Mouse (Mus musculus) kidney, adult 2 months (tissue): ENCODE measurements at regions not wholly inside any gene's neighbourhood (a gene's known extent, or its start where the extent isn't known, plus 50 kb on each side); places are given as distances from the start of the nearest gene placed in this dataset.

Source experiments
- DNase-seq: peaks from one replicate; pipeline ENCODE4 v3.0.0; 2021
- H3K27ac ChIP-seq: fragments of 200-500 bp; 2 replicates; pipeline ENCODE4 v1.5.1; 2012; ENCODE audit warnings: low read depth, low read length, control low read depth, inconsistent platforms; ENCODE audit not compliant: insufficient read depth
- H3K27me3 ChIP-seq: fragments of 200-500 bp; replicated peaks from 2 replicates; pipeline ENCODE4 v1.6.1; 2012; ENCODE audit warnings: mild to moderate bottlenecking, moderate library complexity, low read length, inconsistent platforms; ENCODE audit not compliant: control insufficient read depth, insufficient read depth
- H3K36me3 ChIP-seq: fragments of 200-500 bp; 2 replicates; pipeline ENCODE4 v1.6.1; 2012; ENCODE audit warnings: mild to moderate bottlenecking, moderate library complexity, low read length, inconsistent platforms; ENCODE audit not compliant: control insufficient read depth, insufficient read depth
- H3K4me1 ChIP-seq: fragments of 200-500 bp; 2 replicates; pipeline ENCODE4 v1.6.1; 2011; ENCODE audit warnings: low read length; ENCODE audit not compliant: control insufficient read depth, insufficient read depth
- H3K4me3 ChIP-seq: fragments of 200-500 bp; 2 replicates; pipeline ENCODE4 v1.5.1; 2011; ENCODE audit warnings: mild to moderate bottlenecking, low read depth, low read length, control low read depth; ENCODE audit not compliant: insufficient read depth
- CTCF ChIP-seq: fragments of 200-500 bp; conservative IDR thresholded peaks from 2 replicates; pipeline ENCODE4 v1.5.1; 2011; ENCODE audit warnings: low read depth, mild to moderate bottlenecking, control low read depth, low read length, moderate library complexity, mixed read lengths; ENCODE audit not compliant: insufficient read depth, insufficient read length
- POLR2A ChIP-seq: fragments of 200-500 bp; IDR thresholded peaks from one replicate; pipeline ENCODE4 v1.6.1; 2011; ENCODE audit warnings: low read depth, low read length, control low read depth
- WGBS: fragments of 180-500 bp; shearing (Covaris S2); methylation state at CpG from one replicate; pipeline ENCODE4 v1.1.7; 2018; 5-methylcytosine and 5-hydroxymethylcytosine counted together

- TF ChIP-seq POLR2A (no peak), CTCF (no peak)
- no peak for DNase-seq
- Histone ChIP-seq H3K27ac (no peak overlapping the region), H3K4me3 (no peak overlapping the region), H3K27me3 (no peaks in the 10 kb centered on the region), H3K36me3 (no peaks in the 10 kb centered on the region), H3K4me1 (no peaks in the 10 kb centered on the region)
- WGBS = 70% methylated on average over 1 of the region's 1 CpGs
Observed at GRCm38 (mm10) chr2:116399966-116400365, 334.3 kb upstream of the Meis2 start.

DNA sequence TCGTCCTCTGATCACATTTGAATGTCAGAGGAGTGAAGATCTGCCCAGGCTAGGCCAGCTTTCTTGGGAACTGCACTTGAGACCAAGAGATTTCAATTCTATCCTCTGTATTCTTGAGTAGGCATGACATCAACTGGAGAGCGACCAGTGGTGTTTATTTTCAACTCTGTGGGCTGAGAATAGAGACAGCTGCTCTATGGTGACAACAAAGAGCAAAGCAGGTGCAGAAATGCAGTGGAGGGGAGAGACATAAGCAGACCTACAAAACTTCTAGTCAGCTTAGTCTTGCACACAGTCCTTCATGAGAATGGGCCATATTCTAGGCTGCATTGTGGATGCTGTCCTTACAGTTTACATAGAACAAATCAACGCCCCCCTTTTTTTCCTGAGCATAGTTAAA is 303.2 kb upstream of the Meis2 start:
- no peaks in the 10 kb centered on the region for H3K27me3 ChIP-seq
- no peak overlapping the region for H3K4me3 ChIP-seq

DNA sequence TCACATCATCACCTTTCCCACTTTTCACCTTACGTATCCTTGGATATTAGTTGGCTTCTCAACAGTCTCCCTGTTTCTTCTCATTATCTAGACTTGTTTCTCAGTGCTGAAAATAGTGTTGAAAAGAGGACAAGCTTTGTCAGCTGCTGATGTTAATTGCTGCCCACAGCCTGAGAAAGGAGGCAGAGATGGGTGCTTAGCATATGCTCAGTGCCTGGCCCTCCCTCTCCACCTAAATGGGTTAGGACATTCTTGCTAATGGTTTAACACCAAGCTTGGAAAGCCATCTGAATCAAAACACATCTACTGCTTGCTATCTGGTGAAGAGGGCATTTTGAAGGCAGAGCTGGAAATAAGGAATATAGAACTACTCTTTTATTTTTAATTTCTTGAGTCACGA is 298.5 kb upstream of the Meis2 start:
- TF ChIP-seq POLR2A (no peak), CTCF (no peak)
- Histone ChIP-seq H3K4me1 (no peaks in the 10 kb centered on the region), H3K27ac (no peak overlapping the region), H3K36me3 (no peaks in the 10 kb centered on the region), H3K4me3 (no peak overlapping the region), H3K27me3 (no peaks in the 10 kb centered on the region)
- 91% methylated on average over 2 of the region's 2 CpGs for WGBS
- DNase-seq = no peak

More for the DNA sequence above, 303.2 kb upstream of the Meis2 start:
- no peaks in the 10 kb centered on the region for H3K36me3 ChIP-seq
- WGBS = 79% methylated on average over 3 of the region's 3 CpGs
- DNase-seq = no peak
- TF ChIP-seq POLR2A (no peak), CTCF (no peak)
- no peak overlapping the region for H3K27ac ChIP-seq
- H3K4me1 ChIP-seq = no peaks in the 10 kb centered on the region

DNA sequence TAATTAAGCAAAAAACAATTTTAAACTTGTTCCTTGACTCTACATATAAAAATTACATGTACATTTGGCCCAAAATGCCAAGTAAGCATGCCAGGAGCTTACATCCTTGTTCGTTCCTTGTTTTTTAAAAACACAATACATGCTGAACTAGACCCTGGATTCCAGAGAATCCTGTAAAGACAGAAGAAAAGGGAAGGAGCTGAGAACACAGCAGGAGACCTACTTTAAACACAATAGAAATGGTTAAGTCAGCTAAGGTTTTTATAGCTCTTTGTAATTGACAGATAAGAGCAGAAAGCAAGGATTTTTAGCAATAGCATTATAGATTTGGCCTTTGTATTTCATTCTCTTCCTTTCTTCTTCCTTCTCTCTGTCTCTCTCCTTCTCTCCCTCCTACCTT is 292.5 kb upstream of the Meis2 start:
- H3K4me1 ChIP-seq = no peaks in the 10 kb centered on the region
- no peaks in the 10 kb centered on the region for H3K36me3 ChIP-seq
- no peak for TF ChIP-seq CTCF
- no peak for TF ChIP-seq POLR2A
- no peak overlapping the region for H3K27ac ChIP-seq
- 77% methylated on average over 1 of the region's 1 CpGs for WGBS
- no peaks in the 10 kb centered on the region for H3K27me3 ChIP-seq
- DNase-seq = no peak
- H3K4me3 ChIP-seq = no peak overlapping the region

- no peak for DNase-seq
- Histone ChIP-seq H3K4me1 (no peaks in the 10 kb centered on the region), H3K4me3 (no peak overlapping the region), H3K36me3 (no peaks in the 10 kb centered on the region), H3K27ac (no peak overlapping the region), H3K27me3 (no peaks in the 10 kb centered on the region)
- no peak for TF ChIP-seq POLR2A
- TF ChIP-seq CTCF = no peak
- 63% methylated on average over 1 of the region's 1 CpGs for WGBS
Observed at GRCm38 (mm10) chr2:116348530-116348914, 282.9 kb upstream of the Meis2 start.

DNA sequence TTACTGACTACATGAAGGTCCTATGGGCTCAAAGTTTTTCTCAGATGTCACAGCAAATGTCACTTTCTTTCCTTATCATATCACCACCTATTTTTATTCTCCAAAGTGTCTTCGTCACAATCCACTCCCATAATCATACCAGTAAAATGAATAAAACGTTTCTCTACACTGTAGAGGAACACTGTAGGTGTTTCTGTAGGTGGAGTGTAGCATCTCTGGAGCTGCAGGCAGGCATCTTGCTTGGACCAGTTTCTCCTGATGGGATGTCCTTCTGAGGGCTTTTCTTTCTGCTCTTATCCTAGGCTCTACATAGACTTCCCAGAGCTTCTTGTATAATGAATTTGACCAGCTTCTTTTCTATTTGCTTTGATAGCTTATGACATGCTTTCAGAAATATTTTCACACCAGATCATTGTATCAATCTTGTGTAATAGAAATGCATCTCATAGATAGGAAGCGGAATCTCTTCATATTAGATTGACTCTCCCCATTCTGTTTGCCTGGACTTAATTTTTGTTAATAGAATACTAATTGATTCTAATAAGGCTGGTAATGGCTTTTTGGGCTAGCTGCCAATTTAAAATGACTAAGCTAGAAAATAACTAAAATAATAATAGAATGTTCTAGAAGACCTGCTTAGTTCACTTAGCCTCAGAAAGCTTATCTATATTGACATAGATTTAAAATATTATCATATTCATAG is 282.3 kb upstream of the Meis2 start:
- H3K4me1 ChIP-seq = no peaks in the 10 kb centered on the region
- no peak for TF ChIP-seq POLR2A
- no peak for TF ChIP-seq CTCF
- H3K27ac ChIP-seq = no peak overlapping the region
- no peaks in the 10 kb centered on the region for H3K27me3 ChIP-seq
- 89% methylated on average over 3 of the region's 3 CpGs for WGBS
- H3K36me3 ChIP-seq = no peaks in the 10 kb centered on the region
- no peak for DNase-seq
- H3K4me3 ChIP-seq = no peak overlapping the region

- no peaks in the 10 kb centered on the region for H3K4me1 ChIP-seq
- WGBS = 88% methylated on average over 3 of the region's 3 CpGs
- no peaks in the 10 kb centered on the region for H3K36me3 ChIP-seq
- no peak overlapping the region for H3K4me3 ChIP-seq
- DNase-seq = no peak
- TF ChIP-seq CTCF (no peak), POLR2A (no peak)
- H3K27ac ChIP-seq = no peak overlapping the region
- no peaks in the 10 kb centered on the region for H3K27me3 ChIP-seq
Observed at GRCm38 (mm10) chr2:116331801-116332200, 266.2 kb upstream of the Meis2 start.
